Mouse (Mus musculus): ENCODE results near the gene Adra1b. TPM values are rescaled to one million over a fixed set of nuclear protein-coding genes. Genes with fewer than 3 reads are reported as not detected.

Gene Adra1b
- polyA plus RNA-seq, 1 experiment from 2014 or later, result 1.9 TPM

DNA sequence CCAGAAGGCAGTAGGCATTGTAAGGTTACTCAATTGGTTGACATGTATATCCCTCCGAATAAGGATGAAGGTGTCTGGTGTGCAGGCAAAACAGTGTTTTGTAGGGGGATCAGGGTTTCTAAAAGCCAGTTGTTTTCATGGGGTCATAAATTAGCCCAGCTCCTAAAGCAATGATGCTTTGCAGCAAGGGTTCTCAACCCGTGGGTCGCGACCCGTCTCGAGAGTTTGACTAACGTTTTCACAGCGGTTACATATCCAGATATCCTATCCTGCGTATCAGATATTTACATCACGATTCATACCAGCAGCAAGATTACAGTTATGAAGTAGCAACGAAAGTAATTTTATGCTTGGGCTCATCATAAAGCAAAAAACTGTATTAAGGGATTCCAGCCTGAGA lies 133.3 kb downstream of the Adra1b start:
- DNase-seq (no peak), ATAC-seq (ENCODE audit: insufficient read depth) (no peak)
- no peak for TF ChIP-seq CTCF (IDR thresholded peaks at IDR 0.05; ENCODE audit: low read depth)
- no peaks in the 10 kb centered on the region for H3K9me3 ChIP-seq (ENCODE audit: low read depth, low read length)
- WGBS, result 65% methylated on average over 11 of the region's 11 CpGs
- 0 out of 2 replicates have a peak, but pooled peaks cover 2% of the 10 kb centered on the region for H3K27me3 ChIP-seq (ENCODE audit: insufficient read depth, low read length)
- H3K9ac ChIP-seq, result no peak overlapping the region
- H3K36me3 ChIP-seq (ENCODE audit: insufficient read depth), result no peaks in the 10 kb centered on the region
- H3K4me3 ChIP-seq (ENCODE audit: low read depth, low read length), result no peak overlapping the region
- no peak overlapping the region for H3K27ac ChIP-seq (ENCODE audit: low read depth)
- peak overlapping the region; percentile 71; the same call in 1 of the 2 replicates for H3K4me2 ChIP-seq
- no peaks in the 10 kb centered on the region for H3K4me1 ChIP-seq (ENCODE audit: insufficient read depth)

GRCm38 (mm10) chr11:43766922-43767648 lies 133.9 kb downstream of the Adra1b start:
- TF ChIP-seq CTCF (IDR thresholded peaks at IDR 0.05; ENCODE audit: low read depth), result peak; percentile 95
- Histone ChIP-seq H3K9ac (peak overlapping the region; percentile 20; the same call in 1 of the 2 replicates), H3K4me1 (ENCODE audit: insufficient read depth) (no peaks in the 10 kb centered on the region), H3K4me3 (ENCODE audit: low read depth, low read length) (peak overlapping the region; percentile 46), H3K27me3 (ENCODE audit: insufficient read depth, low read length) (0 out of 2 replicates have a peak, but pooled peaks cover 2% of the 10 kb centered on the region), H3K4me2 (peak overlapping the region; percentile 71), H3K36me3 (ENCODE audit: insufficient read depth) (no peaks in the 10 kb centered on the region), H3K9me3 (ENCODE audit: low read depth, low read length) (no peaks in the 10 kb centered on the region), H3K27ac (ENCODE audit: low read depth) (no peak overlapping the region)
- WGBS, result 5% methylated on average over 37 of the region's 37 CpGs
- ATAC-seq (ENCODE audit: insufficient read depth) (peak; percentile 90), DNase-seq (peak; percentile 93)

- TF ChIP-seq CTCF (IDR thresholded peaks at IDR 0.05; ENCODE audit: low read depth), result no peak
- H3K4me1 ChIP-seq (ENCODE audit: insufficient read depth), result no peaks in the 10 kb centered on the region
- DNase-seq (peak; percentile 36), ATAC-seq (ENCODE audit: insufficient read depth) (no peak)
- no peak overlapping the region for H3K4me3 ChIP-seq (ENCODE audit: low read depth, low read length)
- H3K4me2 ChIP-seq, result no peak overlapping the region
- H3K36me3 ChIP-seq (ENCODE audit: insufficient read depth), result no peaks in the 10 kb centered on the region
- H3K27ac ChIP-seq (ENCODE audit: low read depth), result no peak overlapping the region
- H3K27me3 ChIP-seq (ENCODE audit: insufficient read depth, low read length), result 0 out of 2 replicates have a peak, but pooled peaks cover 1% of the 10 kb centered on the region
- 53% methylated on average over 2 of the region's 2 CpGs for WGBS
- no peak overlapping the region for H3K9ac ChIP-seq
- no peaks in the 10 kb centered on the region for H3K9me3 ChIP-seq (ENCODE audit: low read depth, low read length)
These were observed 142.6 kb downstream of the Adra1b start for GRCm38 (mm10) chr11:43758436-43758835.

- 66% methylated on average over 5 of the region's 5 CpGs for WGBS
- no peak for TF ChIP-seq CTCF (IDR thresholded peaks at IDR 0.05; ENCODE audit: low read depth)
- no peak overlapping the region for H3K4me3 ChIP-seq (ENCODE audit: low read depth, low read length)
- H3K4me2 ChIP-seq, result no peak overlapping the region
- no peaks in the 10 kb centered on the region for H3K36me3 ChIP-seq (ENCODE audit: insufficient read depth)
- no peak overlapping the region for H3K9ac ChIP-seq
- H3K4me1 ChIP-seq (ENCODE audit: insufficient read depth), result no peaks in the 10 kb centered on the region
- no peaks in the 10 kb centered on the region for H3K9me3 ChIP-seq (ENCODE audit: low read depth, low read length)
- DNase-seq (peak; percentile 21), ATAC-seq (ENCODE audit: insufficient read depth) (no peak)
- no peak overlapping the region for H3K27ac ChIP-seq (ENCODE audit: low read depth)
- no peaks in the 10 kb centered on the region for H3K27me3 ChIP-seq (ENCODE audit: insufficient read depth, low read length)
These were observed 145.6 kb downstream of the Adra1b start for GRCm38 (mm10) chr11:43755411-43755810.

GRCm38 (mm10) chr11:43754568-43754967 lies 146.4 kb downstream of the Adra1b start:
- Histone ChIP-seq H3K4me1 (ENCODE audit: insufficient read depth) (no peaks in the 10 kb centered on the region), H3K4me2 (no peak overlapping the region), H3K27ac (ENCODE audit: low read depth) (no peak overlapping the region), H3K9ac (no peak overlapping the region), H3K9me3 (ENCODE audit: low read depth, low read length) (no peaks in the 10 kb centered on the region), H3K36me3 (ENCODE audit: insufficient read depth) (no peaks in the 10 kb centered on the region), H3K4me3 (ENCODE audit: low read depth, low read length) (no peak overlapping the region), H3K27me3 (ENCODE audit: insufficient read depth, low read length) (no peaks in the 10 kb centered on the region)
- DNase-seq (no peak), ATAC-seq (ENCODE audit: insufficient read depth) (no peak)
- no peak for TF ChIP-seq CTCF (IDR thresholded peaks at IDR 0.05; ENCODE audit: low read depth)
- 70% methylated on average over 1 of the region's 1 CpGs for WGBS

DNA sequence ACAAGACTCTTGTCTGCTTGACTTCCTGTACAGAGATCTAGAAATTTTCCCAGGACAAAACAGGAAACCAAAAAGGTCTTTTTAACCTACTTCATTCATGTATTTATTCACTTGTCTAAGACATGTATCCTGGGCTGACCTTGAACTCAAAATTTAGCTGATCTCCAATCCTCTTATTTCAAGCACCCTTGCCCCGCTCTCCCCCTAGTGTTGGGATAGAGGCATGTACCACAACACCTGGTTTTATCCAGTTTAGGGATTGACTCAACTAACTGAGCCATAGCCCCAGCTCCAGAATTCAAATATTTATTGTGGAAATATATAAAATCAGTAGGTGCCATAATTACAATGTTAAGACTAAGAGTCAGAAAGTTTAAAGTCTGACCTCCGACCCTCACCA lies 149.5 kb downstream of the Adra1b start:
- 71% methylated on average over 2 of the region's 2 CpGs for WGBS
- Histone ChIP-seq H3K4me3 (ENCODE audit: low read depth, low read length) (no peak overlapping the region), H3K9ac (no peak overlapping the region), H3K27ac (ENCODE audit: low read depth) (no peak overlapping the region), H3K27me3 (ENCODE audit: insufficient read depth, low read length) (no peaks in the 10 kb centered on the region), H3K4me1 (ENCODE audit: insufficient read depth) (peaks cover 5% of the 10 kb centered on the region; the same call in 1 of the 2 replicates), H3K36me3 (ENCODE audit: insufficient read depth) (no peaks in the 10 kb centered on the region), H3K9me3 (ENCODE audit: low read depth, low read length) (no peaks in the 10 kb centered on the region), H3K4me2 (no peak overlapping the region)
- peak; percentile 33 for TF ChIP-seq CTCF (IDR thresholded peaks at IDR 0.05; ENCODE audit: low read depth)
- ATAC-seq (ENCODE audit: insufficient read depth) (no peak), DNase-seq (no peak)

Measured in lung, embryonic 14.5 days (tissue).